In genomic region chr14:78525611-78526457, GRCm38 (mm10) we compare ENCODE assay signal across 9 mouse cellular contexts. TPM values are rescaled to one million over a fixed set of nuclear protein-coding genes. Genes with fewer than 3 reads are reported as not detected.
A peak's percentile ranks its signal among the peaks of the same experiment; 100 is the strongest.
DNase-seq lines count a peak whose midpoint lies in the region; ATAC-seq lines count a peak whose summit lies in the region.
"Had no signal": no experiment of that assay in that cellular context is flagged by ENCODE, and none has a peak within 500 bp of the region (broad histone marks: within the 10 kb centered on the region; RNA-seq: fewer than 3 reads in every experiment).

No protein-coding gene starts in this region.

- no peak overlapping the region for H3K9ac ChIP-seq in hindbrain, embryonic 13.5 days
- H3K9ac ChIP-seq in hindbrain, embryonic 12.5 days = no peak overlapping the region

- no peaks in the 10 kb centered on the region for H3K27me3 ChIP-seq in hindbrain, embryonic 13.5 days
- H3K27me3 ChIP-seq in hindbrain, embryonic 12.5 days = no peaks in the 10 kb centered on the region

- no peaks in the 10 kb centered on the region for H3K9me3 ChIP-seq in hindbrain, embryonic 13.5 days
- no peaks in the 10 kb centered on the region for H3K9me3 ChIP-seq in hindbrain, embryonic 12.5 days (replicated peaks)

- no peak overlapping the region for H3K27ac ChIP-seq in hindbrain, embryonic 13.5 days
- H3K27ac ChIP-seq in hindbrain, embryonic 12.5 days = no peak overlapping the region

- peaks cover 37% of the 10 kb centered on the region for H3K4me1 ChIP-seq in hindbrain, embryonic 13.5 days (replicated peaks)
- no peaks in the 10 kb centered on the region; the same call in 1 of the 2 replicates for H3K4me1 ChIP-seq in hindbrain, embryonic 12.5 days

- H3K36me3 ChIP-seq in hindbrain, embryonic 13.5 days = no peaks in the 10 kb centered on the region
- peaks cover 5% of the 10 kb centered on the region; the same call in 1 of the 2 replicates for H3K36me3 ChIP-seq in hindbrain, embryonic 12.5 days

- 0 out of 2 replicates have a peak, but pooled peaks have one; percentile 17 for ATAC-seq in hindbrain, embryonic 13.5 days (ENCODE audit: low FRiP score)
- ATAC-seq in hindbrain, embryonic 12.5 days (ENCODE audit: low FRiP score) = no peak
- ATAC-seq in common myeloid progenitor, adult 5-6 weeks (replicated peaks; ENCODE audit: low read depth, poor library complexity, severe bottlenecking) = peak; percentile 39
- ATAC-seq in erythroid progenitor cell, adult 5-6 weeks (replicated peaks; ENCODE audit: low FRiP score, poor library complexity, severe bottlenecking) = peak; percentile 81
- peak; percentile 30; the same call in 1 of the 2 replicates for ATAC-seq in megakaryocyte, adult 5-6 weeks (ENCODE audit: poor library complexity, severe bottlenecking)

- no peak overlapping the region for H3K4me3 ChIP-seq in hindbrain, embryonic 13.5 days
- no peak overlapping the region for H3K4me3 ChIP-seq in hindbrain, embryonic 12.5 days

- 100% methylated on average over 3 of the region's 3 CpGs for WGBS in hindbrain, embryonic 13.5 days
- 93% methylated on average over 3 of the region's 3 CpGs for WGBS in hindbrain, embryonic 12.5 days

- DNase-seq in gastrocnemius, adult 18-20 months (ENCODE audit: low spot score) = no peak
- no peak for DNase-seq in right cerebral cortex, postnatal 10 days (ENCODE audit: low spot score in 2 of 2)
- DNase-seq: adrenal gland, postnatal 10 days; embryo, embryonic 11 days had no signal

- H3K4me2 ChIP-seq in hindbrain, embryonic 13.5 days = no peak overlapping the region
- H3K4me2 ChIP-seq in hindbrain, embryonic 12.5 days (replicated peaks) = no peak overlapping the region

RNA-seq across cellular contexts. Expression of gene Akap11, which starts 10.8 kb away (rescaled TPM):
- 37.8 and 40.5 TPM in 2 replicates for polyA plus RNA-seq in hindbrain, embryonic 13.5 days (2015; fragmentation: Nextera tagmentation; extraction: Ambion mirVana)
- polyA plus RNA-seq in hindbrain, embryonic 12.5 days (2016; fragmentation: Nextera tagmentation; extraction: Ambion mirVana) = 33.2 and 38.5 TPM in 2 replicates
- 59.5 and 75.0 TPM in 2 replicates for total RNA-seq in common myeloid progenitor, adult 5-6 weeks (2017)
- 15.5 and 36.4 TPM in 2 replicates for total RNA-seq in erythroid progenitor cell, adult 5-6 weeks (2015; ENCODE audit: low replicate concordance)
- 35.6 and 38.9 TPM in 2 replicates for total RNA-seq in erythroid progenitor cell, adult 5-6 weeks (2017; ENCODE audit: low replicate concordance)
- 22.0 and 24.6 TPM in 2 replicates for total RNA-seq in megakaryocyte, adult 5-6 weeks (2015)
- 30.9 and 33.9 TPM in 2 replicates for total RNA-seq in megakaryocyte, adult 5-6 weeks (2017)
- total RNA-seq in gastrocnemius, adult 18-20 months (2021) = 10 to 100 TPM; 19.7 to 25.3 TPM
